9 mouse cellular contexts compared by ENCODE assay signal in genomic region chr11:80575794-80576193, GRCm38 (mm10).
"Had no signal": no experiment of that assay in that cellular context is flagged by ENCODE, and none has a peak within 500 bp of the region (broad histone marks: within the 10 kb centered on the region; RNA-seq: fewer than 3 reads in every experiment).

No protein-coding gene starts in this region.

- H3K9me3 ChIP-seq: limb, embryonic 13.5 days; midbrain, embryonic 12.5 days had no signal

- H3K4me3 ChIP-seq: limb, embryonic 13.5 days; midbrain, embryonic 12.5 days had no signal

- DNase-seq: kidney, adult 18-20 months; kidney, postnatal 14 days; left cerebral cortex, postnatal 4 days; lung, adult 18-20 months; right cerebral cortex, postnatal 14 days; thymus, postnatal 36 days had no signal

- H3K9ac ChIP-seq: limb, embryonic 13.5 days; liver, embryonic 14.5 days; midbrain, embryonic 12.5 days had no signal

- H3K4me2 ChIP-seq: limb, embryonic 13.5 days; midbrain, embryonic 12.5 days had no signal

- H3K27me3 ChIP-seq: limb, embryonic 13.5 days had no signal

- H3K27ac ChIP-seq: limb, embryonic 13.5 days; liver, embryonic 14.5 days; midbrain, embryonic 12.5 days had no signal

- H3K36me3 ChIP-seq: limb, embryonic 13.5 days; midbrain, embryonic 12.5 days had no signal
